8 mouse cellular contexts compared by ENCODE assay signal in the genomic region with DNA sequence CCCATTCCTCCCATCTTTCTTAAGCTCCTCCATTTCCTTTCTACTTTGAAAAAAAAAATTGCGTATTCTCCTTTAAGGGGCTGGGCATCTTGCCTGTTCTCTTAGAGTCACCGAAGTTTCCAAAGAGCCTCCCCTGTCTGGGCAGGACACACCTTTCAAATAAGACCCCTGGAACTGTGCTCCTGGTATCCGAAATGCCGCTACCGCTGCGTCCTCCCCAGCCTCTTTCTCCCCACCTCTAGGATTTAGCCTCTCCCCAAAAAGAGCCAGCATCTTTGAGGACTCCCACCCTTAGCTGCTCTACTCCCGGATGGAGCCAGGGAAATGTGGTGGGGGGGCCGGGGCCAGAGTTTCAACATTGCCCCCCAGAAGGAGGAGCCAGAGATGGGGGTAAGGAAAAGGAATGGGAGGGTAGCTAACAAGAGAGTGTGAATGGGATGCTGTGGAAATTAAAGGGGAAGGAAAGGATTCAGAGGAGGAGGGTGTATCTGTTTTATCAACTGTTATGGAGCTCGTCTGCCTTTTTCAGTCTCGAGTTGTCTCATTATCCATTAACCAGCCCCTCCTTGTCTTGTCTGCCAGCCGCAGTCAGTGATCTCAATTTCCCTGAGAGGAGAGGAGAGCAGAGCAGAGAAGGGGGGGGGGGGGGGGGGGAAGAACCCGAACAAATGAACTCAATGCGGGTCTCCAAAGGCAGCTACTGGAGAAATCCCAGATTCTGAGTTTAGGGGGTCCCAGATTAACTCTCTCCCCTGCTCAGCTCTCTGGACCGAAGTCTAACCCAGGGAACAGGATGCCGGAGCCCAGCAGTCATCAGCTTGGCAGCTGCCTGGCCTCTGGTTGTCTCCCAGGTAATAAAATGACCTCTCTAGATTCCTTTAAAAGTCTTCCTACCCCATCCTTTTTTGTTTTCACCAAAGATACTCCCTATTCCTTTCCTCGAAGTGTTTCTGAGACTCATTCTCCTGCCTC. TPM values are rescaled to one million over a fixed set of nuclear protein-coding genes. Genes with fewer than 3 reads are reported as not detected.
DNase-seq lines count a peak whose midpoint lies in the region; ATAC-seq and TF ChIP-seq lines count a peak whose summit lies in the region.

Gene Mtmr11, plus strand, starts transcription at position 136 of the 972 bp plus-strand sequence.

- WGBS in thymus, adult 2 months, result 28% methylated on average over 16 of the region's 16 CpGs
- 11% methylated on average over 15 of the region's 16 CpGs for WGBS in heart, embryonic 15.5 days
- 6% methylated on average over 15 of the region's 16 CpGs for WGBS in midbrain, embryonic 15.5 days

- H3K9ac ChIP-seq in heart, embryonic 15.5 days, result peak within 1 kb of the TSS; percentile 70
- H3K9ac ChIP-seq in midbrain, embryonic 15.5 days, result peak within 1 kb of the TSS; percentile 60

- H3K4me3 ChIP-seq in thymus, adult 2 months (ENCODE audit: control insufficient read depth, insufficient read depth, low read length), result peak within 1 kb of the TSS; percentile 31
- peak within 1 kb of the TSS; percentile 37 for H3K4me3 ChIP-seq in cortical plate, adult 2 months (ENCODE audit: insufficient read depth, low read length)
- H3K4me3 ChIP-seq in heart, embryonic 15.5 days, result peak within 1 kb of the TSS; percentile 56
- peak within 1 kb of the TSS; percentile 45 for H3K4me3 ChIP-seq in midbrain, embryonic 15.5 days

- H3K4me1 ChIP-seq in thymus, adult 2 months (replicated peaks; ENCODE audit: control insufficient read depth, insufficient read depth, low read length), result peaks cover 10% of the 10 kb centered on the region
- peaks cover 10% of the 10 kb centered on the region; the same call in 1 of the 2 replicates for H3K4me1 ChIP-seq in cortical plate, adult 2 months (ENCODE audit: control insufficient read depth, insufficient read depth, low read length)
- peaks cover 32% of the 10 kb centered on the region for H3K4me1 ChIP-seq in heart, embryonic 15.5 days (replicated peaks)
- peaks cover 24% of the 10 kb centered on the region for H3K4me1 ChIP-seq in midbrain, embryonic 15.5 days

- no peak for TF ChIP-seq CTCF in thymus, adult 2 months (IDR thresholded peaks at IDR 0.05; ENCODE audit: borderline replicate concordance, control insufficient read depth, extremely low read depth, insufficient read depth, low read length, poor library complexity)
- TF ChIP-seq CTCF in cortical plate, adult 2 months (IDR thresholded peaks at IDR 0.05; ENCODE audit: extremely low read depth, insufficient read depth, low read length), result no peak

- TF ChIP-seq POLR2A in thymus, adult 2 months (IDR thresholded peaks at IDR 0.05; ENCODE audit: control insufficient read depth, extremely low read depth, insufficient read depth, low read length, poor library complexity), result no peak
- no peak for TF ChIP-seq POLR2A in cortical plate, adult 2 months (IDR thresholded peaks at IDR 0.05; ENCODE audit: extremely low read depth, insufficient read depth, low read length)

- H3K27ac ChIP-seq in thymus, adult 2 months (ENCODE audit: control insufficient read depth, insufficient read depth, low read length), result peak within 1 kb of the TSS; percentile 41; the same call in 1 of the 2 replicates
- H3K27ac ChIP-seq in cortical plate, adult 2 months (ENCODE audit: insufficient read depth, low read length), result peak within 1 kb of the TSS; percentile 51
- H3K27ac ChIP-seq in heart, embryonic 15.5 days, result peak within 1 kb of the TSS; percentile 84
- H3K27ac ChIP-seq in midbrain, embryonic 15.5 days, result peak within 1 kb of the TSS; percentile 75

- ATAC-seq in heart, embryonic 15.5 days (replicated peaks; ENCODE audit: insufficient number of reproducible peaks, insufficient read depth, low FRiP score, low read depth), result no peak; the same call in 1 of the 2 replicates
- ATAC-seq in midbrain, embryonic 15.5 days (replicated peaks), result peak; percentile 62

- no peaks in the 10 kb centered on the region for H3K9me3 ChIP-seq in heart, embryonic 15.5 days (replicated peaks)
- H3K9me3 ChIP-seq in midbrain, embryonic 15.5 days, result no peaks in the 10 kb centered on the region

- peak within 1 kb of the TSS; percentile 95 for H3K4me2 ChIP-seq in heart, embryonic 15.5 days
- peak within 1 kb of the TSS; percentile 94 for H3K4me2 ChIP-seq in midbrain, embryonic 15.5 days

- H3K36me3 ChIP-seq in thymus, adult 2 months (ENCODE audit: control insufficient read depth, insufficient read depth, low read length), result no peaks in the 10 kb centered on the region
- H3K36me3 ChIP-seq in heart, embryonic 15.5 days, result no peaks in the 10 kb centered on the region
- no peaks in the 10 kb centered on the region for H3K36me3 ChIP-seq in midbrain, embryonic 15.5 days (replicated peaks)

- DNase-seq in thymus, adult 2 months, result no peak
- no peak for DNase-seq in thymus, postnatal 25 days
- peak; percentile 61 for DNase-seq in kidney, postnatal 14 days
- DNase-seq in layer of hippocampus, adult 8-10 months (ENCODE audit: low spot score in 2 of 2), result no peak
- no peak for DNase-seq in left cerebral cortex, adult 8-10 months (ENCODE audit: low spot score in 2 of 2)

- H3K27me3 ChIP-seq in thymus, adult 2 months (ENCODE audit: control insufficient read depth, insufficient read depth, low read length), result peaks cover 7% of the 10 kb centered on the region; the same call in 1 of the 2 replicates
- H3K27me3 ChIP-seq in heart, embryonic 15.5 days, result no peaks in the 10 kb centered on the region
- H3K27me3 ChIP-seq in midbrain, embryonic 15.5 days (replicated peaks), result no peaks in the 10 kb centered on the region

RNA-seq across cellular contexts. Expression of gene Mtmr11, which starts in this region (rescaled TPM):
- 4.0 and 5.8 TPM in 2 replicates for polyA plus RNA-seq in thymus, adult 2 months (2012; rRNA removed)
- polyA plus RNA-seq in cortical plate, adult 2 months (2012; rRNA removed), result 13.4 and 14.0 TPM in 2 replicates
- polyA plus RNA-seq in heart, embryonic 15.5 days (2015; fragmentation: Nextera tagmentation; extraction: Ambion mirVana), result 8.5 and 11.2 TPM in 2 replicates
- 8.3 and 14.1 TPM in 2 replicates for polyA plus RNA-seq in midbrain, embryonic 15.5 days (2015; fragmentation: Nextera tagmentation; extraction: Ambion mirVana)
- total RNA-seq in layer of hippocampus, adult 8-10 months (2022), result 1 to 10 TPM; 6.5 to 9.4 (median 7.8) TPM
- 1 to 10 TPM; 5.8 to 8.4 (median 6.9) TPM for total RNA-seq in left cerebral cortex, adult 8-10 months (2022)
